Comparison of ENCODE assay signal across 8 mouse cellular contexts in the genomic region with DNA sequence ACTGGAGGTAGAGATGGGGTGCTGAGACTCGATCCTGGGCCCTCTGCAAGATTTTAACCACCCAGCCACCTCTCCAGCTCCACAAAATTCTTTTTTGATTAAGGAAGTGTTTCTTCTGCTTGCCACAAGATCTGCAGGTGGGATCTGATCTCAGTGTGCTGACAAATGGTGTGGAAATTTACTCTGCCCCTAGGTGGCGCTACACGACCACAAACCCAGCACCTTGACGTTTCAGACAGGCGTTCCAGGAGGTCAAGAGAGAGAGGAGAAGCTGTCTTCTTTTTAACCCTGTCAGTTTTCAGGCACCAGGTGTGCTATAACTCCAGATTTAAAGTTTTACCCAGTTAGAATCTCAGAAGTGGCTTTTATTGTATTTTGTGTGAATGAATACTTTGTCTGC. TPM values are rescaled to one million over a fixed set of nuclear protein-coding genes. Genes with fewer than 3 reads are reported as not detected.
DNase-seq lines count a peak whose midpoint lies in the region; ATAC-seq and TF ChIP-seq lines count a peak whose summit lies in the region.

No protein-coding gene starts in this region.

- H3K9me3 ChIP-seq in forebrain, postnatal 0 days (ENCODE audit: low read length): no peaks in the 10 kb centered on the region
- 0 out of 2 replicates have a peak, but pooled peaks cover 2% of the 10 kb centered on the region for H3K9me3 ChIP-seq in forebrain, embryonic 16.5 days (ENCODE audit: control insufficient read depth, low read length)
- H3K9me3 ChIP-seq in G1E (replicated peaks): peaks cover 6% of the 10 kb centered on the region

- no peaks in the 10 kb centered on the region for H3K4me1 ChIP-seq in forebrain, postnatal 0 days (ENCODE audit: insufficient read depth)
- peaks cover 3% of the 10 kb centered on the region; the same call in 1 of the 2 replicates for H3K4me1 ChIP-seq in forebrain, embryonic 16.5 days (replicated peaks; ENCODE audit: control insufficient read depth, insufficient read depth, low read length)
- peaks cover 22% of the 10 kb centered on the region for H3K4me1 ChIP-seq in G1E (ENCODE audit: insufficient read depth, low read depth, low read length)

- H3K36me3 ChIP-seq in forebrain, postnatal 0 days (ENCODE audit: insufficient read depth): no peaks in the 10 kb centered on the region
- H3K36me3 ChIP-seq in forebrain, embryonic 16.5 days (ENCODE audit: control insufficient read depth, insufficient read depth): no peaks in the 10 kb centered on the region
- no peaks in the 10 kb centered on the region for H3K36me3 ChIP-seq in G1E (replicated peaks)

- H3K4me3 ChIP-seq in forebrain, postnatal 0 days (ENCODE audit: low read depth, low read length): no peak overlapping the region
- H3K4me3 ChIP-seq in forebrain, embryonic 16.5 days (replicated peaks; ENCODE audit: low read length): no peak overlapping the region
- H3K4me3 ChIP-seq in G1E (ENCODE audit: low read depth, low read length): no peak overlapping the region

- no peaks in the 10 kb centered on the region for H3K27me3 ChIP-seq in forebrain, postnatal 0 days (ENCODE audit: insufficient read depth, low read length)
- peaks cover 3% of the 10 kb centered on the region for H3K27me3 ChIP-seq in forebrain, embryonic 16.5 days (replicated peaks; ENCODE audit: control insufficient read depth, insufficient read depth, low read length)
- peaks cover 12% of the 10 kb centered on the region; the same call in 1 of the 2 replicates for H3K27me3 ChIP-seq in G1E (ENCODE audit: insufficient read depth, low read length)

- peak; percentile 82 for DNase-seq in forebrain, postnatal 0 days
- DNase-seq in G1E (ENCODE audit: low spot score): no peak
- DNase-seq in cerebellum, adult 8-10 months: peak; percentile 88
- DNase-seq in gastrocnemius, postnatal 36 days: peak; percentile 70
- DNase-seq in layer of hippocampus, postnatal 25 days (ENCODE audit: extremely low spot score in 1 of 2, low spot score in 1 of 2): peak; percentile 84 to 96
- peak; percentile 71 to 75 for DNase-seq in spleen, postnatal 36 days (ENCODE audit: low spot score in 2 of 2)

- no peak overlapping the region for H3K4me2 ChIP-seq in forebrain, postnatal 0 days (ENCODE audit: low read depth)
- H3K4me2 ChIP-seq in forebrain, embryonic 16.5 days (ENCODE audit: low read length): no peak overlapping the region

- no peak overlapping the region for H3K27ac ChIP-seq in forebrain, postnatal 0 days (ENCODE audit: low read depth, low read length)
- no peak overlapping the region for H3K27ac ChIP-seq in forebrain, embryonic 16.5 days (ENCODE audit: low read length)

- WGBS in forebrain, postnatal 0 days: 2% methylated on average over 5 of the region's 5 CpGs
- WGBS in forebrain, embryonic 16.5 days: under 1% methylated on average over 5 of the region's 5 CpGs

- TF ChIP-seq CTCF in forebrain, postnatal 0 days (IDR thresholded peaks at IDR 0.05; ENCODE audit: low read depth): peak; percentile 88
- TF ChIP-seq CTCF in G1E (IDR thresholded peaks at IDR 0.05; ENCODE audit: low read depth, low read length): peak; percentile 49; the same call in 1 of the 2 replicates

- H3K9ac ChIP-seq in forebrain, postnatal 0 days: no peak overlapping the region
- no peak overlapping the region for H3K9ac ChIP-seq in forebrain, embryonic 16.5 days (replicated peaks; ENCODE audit: low read depth, low read length)

- intact Hi-C loops in gastrocnemius, postnatal 36 days (cut with DNase I): loop anchor here (1.0 to 2.0 kb wide), 2 partner anchors 41 to 110 kb away; no protein-coding TSS in a partner anchor

- no peak for ATAC-seq in forebrain, postnatal 0 days
- no peak for ATAC-seq in forebrain, embryonic 16.5 days
- 0 out of 2 replicates have a peak, but pooled peaks have one; percentile 23 for ATAC-seq in G1E (ENCODE audit: extremely low read depth, insufficient number of reproducible peaks, low FRiP score, poor library complexity, severe bottlenecking)
- ATAC-seq in megakaryocyte-erythroid progenitor cell, adult 5-6 weeks (replicated peaks; ENCODE audit: low FRiP score, low TSS enrichment, poor library complexity, severe bottlenecking): 0 out of 2 replicates have a peak, but pooled peaks have one; percentile 32

RNA-seq across cellular contexts. Expression of a gene that starts 4.9 kb away (rescaled TPM):
- 191 and 193 TPM in 2 replicates for total RNA-seq in forebrain, postnatal 0 days (2014; rRNA removed)
- 411 and 466 TPM in 2 replicates for polyA plus RNA-seq in forebrain, postnatal 0 days (2015; fragmentation: Nextera tagmentation; extraction: Ambion mirVana)
- 210 and 269 TPM in 2 replicates for polyA plus RNA-seq in forebrain, embryonic 16.5 days (2015; fragmentation: Nextera tagmentation; extraction: Ambion mirVana)
- total RNA-seq in G1E (2014; fragmentation: Nextera tagmentation) (17.1 and 22.1 TPM in 2 replicates), G1E (2017) (17.6 and 18.6 TPM in 2 replicates)
- 46.2 and 51.1 TPM in 2 replicates for polyA plus RNA-seq in G1E (2012)
- total RNA-seq in gastrocnemius, postnatal 36 days (2021): 10 to 100 TPM; 15.0 to 18.5 TPM
- 100 to 1,000 TPM; 318 to 353 TPM for total RNA-seq in layer of hippocampus, postnatal 25 days (2021)
- 33.8 and 42.9 TPM in 2 replicates for total RNA-seq in megakaryocyte-erythroid progenitor cell, adult 5-6 weeks (2014; fragmentation: Nextera tagmentation)
- 25.3 and 38.1 TPM in 2 replicates for total RNA-seq in megakaryocyte-erythroid progenitor cell, adult 5-6 weeks (2017)

RNA-seq across cellular contexts. Expression of a gene that starts 14.4 kb away (rescaled TPM):
- total RNA-seq in forebrain, postnatal 0 days (2014; rRNA removed): not detected in 2 replicates
- polyA plus RNA-seq in forebrain, postnatal 0 days (2015; fragmentation: Nextera tagmentation; extraction: Ambion mirVana): not detected in 2 replicates
- polyA plus RNA-seq in forebrain, embryonic 16.5 days (2015; fragmentation: Nextera tagmentation; extraction: Ambion mirVana): not detected in 2 replicates
- total RNA-seq in G1E (2014; fragmentation: Nextera tagmentation): not detected in 2 replicates
- total RNA-seq in G1E (2017): 0.33 and 0.46 TPM in 2 replicates
- polyA plus RNA-seq in G1E (2012): 0.04 and 0.18 TPM in 2 replicates
- total RNA-seq in gastrocnemius, postnatal 36 days (2021): not detected
- not detected for total RNA-seq in layer of hippocampus, postnatal 25 days (2021)
- total RNA-seq in megakaryocyte-erythroid progenitor cell, adult 5-6 weeks (2014; fragmentation: Nextera tagmentation): 0.35 TPM in 1 of 2 replicates, not detected in the other
- not detected in 2 replicates for total RNA-seq in megakaryocyte-erythroid progenitor cell, adult 5-6 weeks (2017)

RNA-seq across cellular contexts. Expression of a gene that starts 20.9 kb away (rescaled TPM):
- total RNA-seq in forebrain, postnatal 0 days (2014; rRNA removed): 0.08 and 0.71 TPM in 2 replicates
- 0.50 and 0.69 TPM in 2 replicates for polyA plus RNA-seq in forebrain, postnatal 0 days (2015; fragmentation: Nextera tagmentation; extraction: Ambion mirVana)
- polyA plus RNA-seq in forebrain, embryonic 16.5 days (2015; fragmentation: Nextera tagmentation; extraction: Ambion mirVana): 0.08 and 0.12 TPM in 2 replicates
- total RNA-seq in G1E (2014; fragmentation: Nextera tagmentation) (9.3 and 16.4 TPM in 2 replicates), G1E (2017) (4.2 and 4.3 TPM in 2 replicates)
- 48.0 and 61.7 TPM in 2 replicates for polyA plus RNA-seq in G1E (2012)
- total RNA-seq in gastrocnemius, postnatal 36 days (2021): under 1 TPM; 0.27 to 0.43 TPM
- total RNA-seq in layer of hippocampus, postnatal 25 days (2021): 1 to 10 TPM; 1.3 to 1.4 TPM
- 2.9 and 5.7 TPM in 2 replicates for total RNA-seq in megakaryocyte-erythroid progenitor cell, adult 5-6 weeks (2014; fragmentation: Nextera tagmentation)
- 2.2 and 3.1 TPM in 2 replicates for total RNA-seq in megakaryocyte-erythroid progenitor cell, adult 5-6 weeks (2017)

RNA-seq across cellular contexts. Expression of a gene that starts 57.3 kb away (rescaled TPM):
- 1.4 TPM in 1 of 2 replicates, not detected in the other for total RNA-seq in forebrain, postnatal 0 days (2014; rRNA removed)
- 0.19 and 0.30 TPM in 2 replicates for polyA plus RNA-seq in forebrain, postnatal 0 days (2015; fragmentation: Nextera tagmentation; extraction: Ambion mirVana)
- polyA plus RNA-seq in forebrain, embryonic 16.5 days (2015; fragmentation: Nextera tagmentation; extraction: Ambion mirVana): 0.97 and 1.5 TPM in 2 replicates
- total RNA-seq in G1E (2014; fragmentation: Nextera tagmentation) (not detected in 2 replicates), G1E (2017) (0.29 TPM in 1 of 2 replicates, not detected in the other)
- polyA plus RNA-seq in G1E (2012): not detected in 2 replicates
- total RNA-seq in gastrocnemius, postnatal 36 days (2021): under 1 TPM; 0.76 to 0.84 TPM
- 10 to 100 TPM; 26.4 to 42.6 TPM for total RNA-seq in layer of hippocampus, postnatal 25 days (2021)
- not detected in 2 replicates for total RNA-seq in megakaryocyte-erythroid progenitor cell, adult 5-6 weeks (2014; fragmentation: Nextera tagmentation)
- not detected in 2 replicates for total RNA-seq in megakaryocyte-erythroid progenitor cell, adult 5-6 weeks (2017)

Comparison
In these comparisons a context has a peak if more than half of its experiments do, and no peak if none do; other contexts are left out.
1. ATAC-seq: peak in G1E (single experiment) and megakaryocyte-erythroid progenitor cell, adult 5-6 weeks (single experiment); none in forebrain, postnatal 0 days (single experiment) and forebrain, embryonic 16.5 days (single experiment).